Mouse (Mus musculus) lung, postnatal 0 days (tissue): ENCODE data around the gene Sobp. TPM values are rescaled to one million over a fixed set of nuclear protein-coding genes. Genes with fewer than 3 reads are reported as not detected.

Experiments
- ATAC-seq: fragments of 200-750 bp; cut with Nextera tagmentation; 2 replicates; pipeline ENCODE4 v1.8.0; 2017; ENCODE audit warnings: moderate library complexity
- DNase-seq: peaks from one replicate; pipeline ENCODE4 v3.0.0-alpha.2; 2016; ENCODE audit warnings: low spot score
- H3K27ac ChIP-seq: fragments of 300-500 bp; sonication (generic); 2 replicates; pipeline ENCODE4 v1.5.1; 2014; ENCODE audit warnings: antibody characterized with exemption, mild to moderate bottlenecking, low read length, mixed read lengths
- H3K27me3 ChIP-seq: fragments of 300-500 bp; sonication (generic); replicated peaks from 2 replicates; pipeline ENCODE4 v1.6.1; 2014; ENCODE audit warnings: low read length, mixed read lengths; ENCODE audit not compliant: insufficient read depth
- H3K36me3 ChIP-seq: fragments of 300-500 bp; sonication (generic); 2 replicates; pipeline ENCODE4 v1.6.1; 2014; ENCODE audit warnings: low read length, mixed read lengths; ENCODE audit not compliant: insufficient read depth
- H3K4me1 ChIP-seq: fragments of 300-500 bp; sonication (generic); 2 replicates; pipeline ENCODE4 v1.6.1; 2014; ENCODE audit warnings: antibody characterized with exemption, low read depth, low read length, mixed read lengths; ENCODE audit not compliant: insufficient read depth
- H3K4me2 ChIP-seq: fragments of 300-500 bp; sonication (generic); replicated peaks from 2 replicates; pipeline ENCODE4 v1.6.1; 2014; ENCODE audit warnings: low read depth, mild to moderate bottlenecking, low read length, moderate library complexity, mixed read lengths
- H3K4me3 ChIP-seq: fragments of 300-500 bp; sonication (generic); 2 replicates; pipeline ENCODE4 v1.5.1; 2014; ENCODE audit warnings: low read depth, low read length
- H3K9ac ChIP-seq: fragments of 300-500 bp; sonication (generic); replicated peaks from 2 replicates; pipeline ENCODE4 v1.6.1; 2014; ENCODE audit warnings: low read depth, mild to moderate bottlenecking
- H3K9me3 ChIP-seq: fragments of 300-500 bp; sonication (generic); 2 replicates; pipeline ENCODE4 v1.6.1; 2016; ENCODE audit warnings: low read length, mixed read lengths
- CTCF ChIP-seq: IDR thresholded peaks from 2 replicates; pipeline ENCODE4 v1.5.1; 2016; ENCODE audit warnings: antibody characterized with exemption, mild to moderate bottlenecking
- EP300 ChIP-seq: IDR thresholded peaks from 2 replicates; pipeline ENCODE4 v1.6.1; 2016; ENCODE audit warnings: antibody characterized with exemption, mild to moderate bottlenecking, control low read depth
- WGBS: fragments of 180-500 bp; shearing (Covaris S2); extraction: QIAGEN DNeasy Blood & Tissue Kit; methylation state at CpG from one replicate; pipeline ENCODE4 v1.1.7; 2014; 5-methylcytosine and 5-hydroxymethylcytosine counted together
- polyA plus RNA-seq: library from polyadenylated mRNA; unstranded; fragments of >200 nt; fragmentation: Nextera tagmentation; extraction: Ambion mirVana; gene quantifications from 2 replicates; pipeline ENCODE4 v1.2.1, GENCODE M21; 2015

Gene Sobp
- polyA plus RNA-seq = 0.27 and 0.31 TPM in 2 replicates

GRCm38 (mm10) chr10:43174326-43175155 is at the start of gene Sobp, which contains the start of gene 9030612E09Rik:
Sobp (minus strand) TSS chr10:43174530.
9030612E09Rik (plus strand) TSS chr10:43174704.
- DNase-seq = peak; percentile 32
- TF ChIP-seq CTCF (no peak), EP300 (no peak)
- H3K9me3 ChIP-seq = no peaks in the 10 kb centered on the region
- peak within 1 kb of the TSS; percentile 62 for H3K4me3 ChIP-seq
- H3K4me1 ChIP-seq = no peaks in the 10 kb centered on the region
- peak within 1 kb of the TSS; percentile 96 for H3K4me2 ChIP-seq
- H3K27me3 ChIP-seq = peaks cover 50% of the 10 kb centered on the region
- peak; percentile 75 for ATAC-seq
- no peak within 1 kb of the TSS for H3K9ac ChIP-seq
- H3K27ac ChIP-seq = no peak within 1 kb of the TSS
- no peaks in the 10 kb centered on the region for H3K36me3 ChIP-seq
- WGBS = 2% methylated on average over 53 of the region's 91 CpGs

- Histone ChIP-seq H3K9ac (no peak overlapping the region), H3K27me3 (no peaks in the 10 kb centered on the region), H3K4me2 (no peak overlapping the region), H3K4me1 (peaks cover 5% of the 10 kb centered on the region; the same call in 1 of the 2 replicates), H3K9me3 (no peaks in the 10 kb centered on the region), H3K4me3 (no peak overlapping the region), H3K36me3 (no peaks in the 10 kb centered on the region), H3K27ac (no peak overlapping the region)
- DNase-seq = no peak
- TF ChIP-seq CTCF (no peak), EP300 (no peak)
- ATAC-seq = no peak
- WGBS = 89% methylated on average over 2 of the region's 2 CpGs
These were observed 49.1 kb upstream of the Sobp start for GRCm38 (mm10) chr10:43223391-43223790.

- no peaks in the 10 kb centered on the region for H3K9me3 ChIP-seq
- peak overlapping the region; percentile 91 for H3K9ac ChIP-seq
- no peak for DNase-seq
- under 1% methylated on average over 25 of the region's 25 CpGs for WGBS
- peak overlapping the region; percentile 96 for H3K4me2 ChIP-seq
- H3K27me3 ChIP-seq = no peaks in the 10 kb centered on the region
- peak; percentile 34 for ATAC-seq
- peak overlapping the region; percentile 61 for H3K4me3 ChIP-seq
- H3K27ac ChIP-seq = peak overlapping the region; percentile 91
- TF ChIP-seq CTCF (no peak), EP300 (no peak)
- H3K36me3 ChIP-seq = no peaks in the 10 kb centered on the region
- peaks cover 5% of the 10 kb centered on the region; the same call in 1 of the 2 replicates for H3K4me1 ChIP-seq
These were observed 47.3 kb upstream of the Sobp start for GRCm38 (mm10) chr10:43221659-43222058.

GRCm38 (mm10) chr10:43220910-43221625 is 46.7 kb upstream of the Sobp start, which contains the start of gene Pdss2:
Pdss2 (plus strand) TSS chr10:43221486.
- H3K27ac ChIP-seq = peak within 1 kb of the TSS; percentile 91
- WGBS = under 1% methylated on average over 50 of the region's 50 CpGs
- DNase-seq (peak; percentile 98), ATAC-seq (peak; percentile 99)
- H3K4me3 ChIP-seq = peak within 1 kb of the TSS; percentile 61
- H3K36me3 ChIP-seq = no peaks in the 10 kb centered on the region
- H3K9me3 ChIP-seq = no peaks in the 10 kb centered on the region
- peaks cover 5% of the 10 kb centered on the region; the same call in 1 of the 2 replicates for H3K4me1 ChIP-seq
- peak within 1 kb of the TSS; percentile 96 for H3K4me2 ChIP-seq
- H3K9ac ChIP-seq = peak within 1 kb of the TSS; percentile 91
- H3K27me3 ChIP-seq = no peaks in the 10 kb centered on the region
- TF ChIP-seq EP300 (no peak), CTCF (peak; percentile 47; the same call in 1 of the 2 replicates)

GRCm38 (mm10) chr10:43220479-43220878 is 46.1 kb upstream of the Sobp start:
- peak overlapping the region; percentile 96 for H3K4me2 ChIP-seq
- TF ChIP-seq CTCF = no peak
- no peak for TF ChIP-seq EP300
- WGBS = 9% methylated on average over 7 of the region's 7 CpGs

More at GRCm38 (mm10) chr10:43220479-43220878, 46.1 kb upstream of the Sobp start:
- Histone ChIP-seq H3K9ac (peak overlapping the region; percentile 91), H3K27me3 (no peaks in the 10 kb centered on the region), H3K4me3 (peak overlapping the region; percentile 61), H3K4me1 (peaks cover 5% of the 10 kb centered on the region; the same call in 1 of the 2 replicates), H3K27ac (peak overlapping the region; percentile 91), H3K36me3 (no peaks in the 10 kb centered on the region), H3K9me3 (no peaks in the 10 kb centered on the region)
- DNase-seq (peak; percentile 53), ATAC-seq (no peak)
